Mouse (Mus musculus) heart, embryonic 16.5 days (tissue): ENCODE measurements at regions not wholly inside any gene's neighbourhood (a gene's known extent, or its start where the extent isn't known, plus 50 kb on each side); places are given as distances from the start of the nearest gene placed in this dataset.

Experiments used
- ATAC-seq: fragments of 200-750 bp; cut with Nextera tagmentation; replicated peaks from 2 replicates; pipeline ENCODE4 v1.8.0; 2017; ENCODE audit warnings: moderate number of reproducible peaks; ENCODE audit not compliant: insufficient read depth, low FRiP score; ENCODE audit errors: extremely low read depth
- H3K27ac ChIP-seq: fragments of 300-500 bp; sonication (generic); 2 replicates; pipeline ENCODE4 v1.5.1; 2014; ENCODE audit warnings: mild to moderate bottlenecking, low read length, control low read depth, moderate library complexity
- H3K27me3 ChIP-seq: fragments of 300-500 bp; sonication (generic); 2 replicates; pipeline ENCODE4 v1.6.1; 2014; ENCODE audit warnings: low read length, mixed read lengths; ENCODE audit not compliant: control insufficient read depth, insufficient read depth
- H3K36me3 ChIP-seq: fragments of 300-500 bp; sonication (generic); 2 replicates; pipeline ENCODE4 v1.6.1; 2014; ENCODE audit not compliant: control insufficient read depth, insufficient read depth
- H3K4me1 ChIP-seq: fragments of 300-500 bp; sonication (generic); 2 replicates; pipeline ENCODE4 v1.6.1; 2014; ENCODE audit warnings: low read length, mixed read lengths; ENCODE audit not compliant: control insufficient read depth, insufficient read depth
- H3K4me2 ChIP-seq: fragments of 300-500 bp; sonication (generic); 2 replicates; pipeline ENCODE4 v1.6.1; 2014; ENCODE audit warnings: low read depth, mild to moderate bottlenecking, control low read depth, low read length
- H3K4me3 ChIP-seq: fragments of 300-500 bp; sonication (generic); 2 replicates; pipeline ENCODE4 v1.5.1; 2014; ENCODE audit warnings: mild to moderate bottlenecking, control low read depth, low read length
- H3K9ac ChIP-seq: fragments of 300-500 bp; sonication (generic); 2 replicates; pipeline ENCODE4 v1.6.1; 2014; ENCODE audit warnings: low read length, control low read depth
- H3K9me3 ChIP-seq: fragments of 300-500 bp; sonication (generic); replicated peaks from 2 replicates; pipeline ENCODE4 v1.6.1; 2016; ENCODE audit warnings: low read length; ENCODE audit not compliant: control insufficient read depth
- WGBS: fragments of 180-500 bp; shearing (Covaris S2); extraction: QIAGEN DNeasy Blood & Tissue Kit; methylation state at CpG from one replicate; pipeline ENCODE4 v1.1.7; 2014; 5-methylcytosine and 5-hydroxymethylcytosine counted together

DNA sequence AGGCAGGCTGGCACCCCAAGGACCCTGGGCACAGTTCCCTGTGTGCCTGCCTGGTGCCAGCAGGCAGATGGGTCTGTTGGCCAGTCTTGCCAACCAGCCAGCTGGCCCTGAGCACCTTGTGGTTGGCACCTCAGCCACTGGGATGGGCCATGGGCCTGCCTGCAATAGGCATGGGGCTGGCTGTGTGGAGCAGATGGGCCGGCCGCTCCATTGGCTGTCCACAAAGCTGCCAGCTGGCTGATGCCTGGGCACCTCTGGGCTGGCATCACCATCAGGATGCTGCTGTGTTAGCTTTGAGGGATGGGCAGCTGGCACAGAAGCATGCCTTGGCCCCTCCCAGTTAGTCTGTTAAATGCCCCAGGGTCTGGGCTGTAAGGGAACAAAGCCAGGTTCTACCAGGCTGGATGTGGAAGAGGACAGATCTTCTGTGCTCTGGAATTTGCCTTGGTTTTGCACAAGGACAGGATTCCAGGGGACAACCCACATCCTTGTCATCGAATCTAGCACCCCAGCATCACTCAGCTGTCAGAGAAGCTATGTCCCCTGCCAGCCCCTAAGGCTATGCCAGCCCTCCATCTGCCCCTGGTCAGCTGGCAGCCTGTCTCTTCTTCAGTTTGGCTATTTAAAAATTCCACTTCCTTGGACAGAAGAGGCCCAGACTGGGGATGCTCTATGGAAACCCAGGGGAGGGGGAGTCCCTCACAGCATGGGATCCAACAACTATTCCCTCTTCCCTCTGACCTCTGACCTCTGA is 201.8 kb downstream of the Gm26897 start:
- Histone ChIP-seq H3K27me3 (peaks cover 8% of the 10 kb centered on the region), H3K36me3 (no peaks in the 10 kb centered on the region), H3K27ac (no peak overlapping the region), H3K9ac (no peak overlapping the region), H3K4me2 (no peak overlapping the region), H3K4me1 (no peaks in the 10 kb centered on the region), H3K9me3 (no peaks in the 10 kb centered on the region; the same call in 1 of the 2 replicates), H3K4me3 (no peak overlapping the region)
- no peak for ATAC-seq
- 77% methylated on average over 3 of the region's 3 CpGs for WGBS

DNA sequence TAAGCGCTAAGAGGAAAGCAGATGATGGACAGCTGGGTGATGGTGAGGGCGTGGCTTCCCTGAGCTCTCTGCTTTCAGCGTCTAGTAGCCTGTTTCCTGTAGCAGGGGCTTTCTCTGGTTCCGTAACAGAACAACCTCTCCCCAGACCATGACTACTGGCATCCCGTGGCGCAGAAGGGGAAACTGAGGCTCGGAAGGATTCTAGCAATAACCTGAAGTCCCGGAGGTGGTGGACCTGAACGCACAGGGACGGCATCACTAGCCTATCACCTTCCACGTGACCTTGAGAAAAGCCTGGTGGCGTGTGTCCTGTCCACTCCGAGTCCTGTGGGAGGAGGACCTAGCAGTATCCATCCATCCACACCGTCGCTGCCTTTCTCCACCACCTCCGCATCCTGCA is 208.1 kb downstream of the Gm26897 start:
- H3K27ac ChIP-seq, result no peak overlapping the region
- no peaks in the 10 kb centered on the region; the same call in 1 of the 2 replicates for H3K9me3 ChIP-seq
- 67% methylated on average over 16 of the region's 16 CpGs for WGBS
- H3K4me3 ChIP-seq, result no peak overlapping the region
- H3K4me1 ChIP-seq, result no peaks in the 10 kb centered on the region
- ATAC-seq, result no peak
- H3K4me2 ChIP-seq, result no peak overlapping the region
- H3K9ac ChIP-seq, result no peak overlapping the region
- H3K36me3 ChIP-seq, result no peaks in the 10 kb centered on the region
- H3K27me3 ChIP-seq, result peaks cover 19% of the 10 kb centered on the region

DNA sequence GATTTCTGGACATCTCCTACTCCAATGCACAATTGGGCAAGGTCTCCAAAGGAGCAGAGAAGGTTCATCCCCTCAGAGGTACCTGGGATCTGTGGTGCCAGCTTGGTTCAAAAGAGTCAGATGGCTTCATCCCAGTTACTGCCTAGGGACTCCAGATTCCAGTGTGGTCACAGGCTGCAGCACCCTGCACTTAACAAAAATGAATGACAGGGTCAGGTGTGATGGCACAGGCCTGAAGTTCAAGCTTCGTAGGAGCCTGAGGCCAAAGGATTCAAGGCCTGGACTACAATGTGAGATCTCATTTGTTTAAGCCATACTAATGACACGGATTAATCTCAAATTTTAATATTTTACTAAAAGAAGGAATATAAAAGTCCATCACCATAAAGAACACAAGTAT is 209.1 kb downstream of the Gm26897 start:
- H3K4me1 ChIP-seq, result no peaks in the 10 kb centered on the region
- no peak overlapping the region for H3K4me2 ChIP-seq
- WGBS, result 81% methylated on average over 2 of the region's 2 CpGs
- no peak overlapping the region for H3K27ac ChIP-seq
- H3K9ac ChIP-seq, result no peak overlapping the region
- peaks cover 19% of the 10 kb centered on the region for H3K27me3 ChIP-seq
- H3K4me3 ChIP-seq, result no peak overlapping the region
- H3K36me3 ChIP-seq, result no peaks in the 10 kb centered on the region
- ATAC-seq, result no peak
- H3K9me3 ChIP-seq, result no peaks in the 10 kb centered on the region; the same call in 1 of the 2 replicates

DNA sequence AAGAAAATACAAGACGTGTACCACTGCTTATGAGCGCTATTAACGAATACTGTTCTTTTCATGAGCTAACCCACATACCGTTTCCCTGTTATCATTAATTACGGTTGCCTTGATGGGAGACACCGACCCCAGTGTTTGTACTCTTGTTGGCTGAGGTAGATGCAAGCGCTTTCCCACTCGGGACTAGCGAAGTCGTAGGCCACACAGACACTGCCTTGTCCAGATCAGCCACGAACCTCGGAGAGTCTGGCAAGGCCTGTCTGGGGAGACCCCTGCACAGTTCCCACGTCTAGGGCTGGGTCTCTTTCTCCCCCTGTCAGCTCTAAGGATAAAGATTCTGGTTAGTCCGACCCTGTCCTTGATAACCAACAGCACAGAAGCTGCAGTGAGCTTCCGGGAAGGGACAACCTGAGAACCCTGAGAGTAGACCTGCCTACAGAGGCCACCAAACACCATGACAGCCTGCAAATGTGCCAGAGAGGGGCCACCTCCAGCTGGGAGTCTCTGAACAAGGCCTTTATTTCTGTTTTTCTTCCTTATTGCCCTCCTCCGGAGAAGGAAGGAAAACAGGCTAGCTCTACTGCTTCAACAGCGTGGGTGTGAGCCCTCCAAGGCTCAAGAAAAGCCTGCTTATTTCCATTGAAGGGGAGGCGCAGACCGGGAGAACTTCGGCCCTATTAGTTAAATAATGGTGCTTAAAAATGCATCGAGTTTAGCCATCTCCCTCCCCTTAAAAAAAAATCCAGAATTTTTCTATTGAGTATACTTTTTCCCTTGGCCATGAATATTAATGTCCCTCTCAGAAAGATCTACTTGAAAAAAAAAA is 209.8 kb downstream of the Gm26897 start:
- 65% methylated on average over 21 of the region's 21 CpGs for WGBS
- Histone ChIP-seq H3K27me3 (peaks cover 16% of the 10 kb centered on the region), H3K4me3 (no peak overlapping the region), H3K9ac (no peak overlapping the region), H3K4me1 (no peaks in the 10 kb centered on the region), H3K27ac (no peak overlapping the region), H3K4me2 (no peak overlapping the region), H3K9me3 (no peaks in the 10 kb centered on the region; the same call in 1 of the 2 replicates), H3K36me3 (no peaks in the 10 kb centered on the region)
- ATAC-seq, result no peak

DNA sequence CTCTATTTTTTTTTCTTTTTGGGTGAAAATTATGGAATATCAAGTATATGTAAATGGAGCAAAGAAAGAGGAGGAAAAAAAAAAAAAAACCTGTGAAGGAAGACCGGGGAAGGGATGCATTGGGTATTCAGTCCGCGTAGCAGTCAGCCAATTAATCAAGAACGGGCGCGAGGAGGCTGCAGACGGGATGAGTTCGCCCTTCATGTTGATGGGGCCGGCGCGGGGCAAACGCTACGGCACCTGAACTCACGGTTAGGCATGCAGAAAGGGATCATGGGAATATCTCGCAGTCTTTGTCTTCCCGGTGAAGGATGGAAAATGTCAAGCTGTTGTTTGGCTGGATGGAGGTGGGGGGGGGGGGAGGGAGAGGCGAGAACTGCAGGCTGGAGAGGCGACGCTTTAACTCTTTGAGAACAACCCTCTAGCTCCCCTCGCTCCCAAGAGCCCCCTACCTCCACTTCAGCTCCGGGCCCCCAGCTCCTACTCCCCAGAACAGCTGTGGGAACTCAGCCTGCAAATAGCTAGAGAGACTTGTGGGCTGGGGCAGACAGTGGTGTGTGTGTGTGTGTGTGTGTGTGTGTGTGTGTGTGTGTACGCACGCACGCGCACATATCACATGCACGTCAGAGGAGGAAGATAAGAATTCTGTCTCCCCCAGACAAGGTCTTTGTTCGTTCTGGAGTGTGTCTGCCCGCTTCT is 210.7 kb downstream of the Gm26897 start:
- Histone ChIP-seq H3K4me3 (no peak overlapping the region), H3K27ac (no peak overlapping the region), H3K9ac (no peak overlapping the region), H3K9me3 (no peaks in the 10 kb centered on the region; the same call in 1 of the 2 replicates), H3K36me3 (no peaks in the 10 kb centered on the region), H3K4me1 (no peaks in the 10 kb centered on the region), H3K4me2 (peak overlapping the region; percentile 15; the same call in 1 of the 2 replicates), H3K27me3 (peaks cover 16% of the 10 kb centered on the region)
- no peak for ATAC-seq
- 28% methylated on average over 27 of the region's 28 CpGs for WGBS

GRCm38 (mm10) chr5:111944972-111945285 is 211.2 kb downstream of the Gm26897 start:
- H3K36me3 ChIP-seq, result no peaks in the 10 kb centered on the region
- H3K9me3 ChIP-seq, result no peaks in the 10 kb centered on the region; the same call in 1 of the 2 replicates
- no peak overlapping the region for H3K27ac ChIP-seq
- ATAC-seq, result no peak
- no peak overlapping the region for H3K9ac ChIP-seq
- 38% methylated on average over 3 of the region's 3 CpGs for WGBS
- peaks cover 16% of the 10 kb centered on the region for H3K27me3 ChIP-seq
- H3K4me1 ChIP-seq, result no peaks in the 10 kb centered on the region
- no peak overlapping the region for H3K4me2 ChIP-seq
- no peak overlapping the region for H3K4me3 ChIP-seq

- Histone ChIP-seq H3K4me2 (no peak overlapping the region), H3K4me1 (no peaks in the 10 kb centered on the region), H3K27ac (no peak overlapping the region), H3K9ac (no peak overlapping the region), H3K27me3 (peaks cover 16% of the 10 kb centered on the region), H3K36me3 (no peaks in the 10 kb centered on the region), H3K9me3 (no peaks in the 10 kb centered on the region), H3K4me3 (no peak overlapping the region)
- 79% methylated on average over 11 of the region's 11 CpGs for WGBS
- no peak for ATAC-seq
Measured at GRCm38 (mm10) chr5:111946281-111946680, 212.6 kb downstream of the Gm26897 start.

DNA sequence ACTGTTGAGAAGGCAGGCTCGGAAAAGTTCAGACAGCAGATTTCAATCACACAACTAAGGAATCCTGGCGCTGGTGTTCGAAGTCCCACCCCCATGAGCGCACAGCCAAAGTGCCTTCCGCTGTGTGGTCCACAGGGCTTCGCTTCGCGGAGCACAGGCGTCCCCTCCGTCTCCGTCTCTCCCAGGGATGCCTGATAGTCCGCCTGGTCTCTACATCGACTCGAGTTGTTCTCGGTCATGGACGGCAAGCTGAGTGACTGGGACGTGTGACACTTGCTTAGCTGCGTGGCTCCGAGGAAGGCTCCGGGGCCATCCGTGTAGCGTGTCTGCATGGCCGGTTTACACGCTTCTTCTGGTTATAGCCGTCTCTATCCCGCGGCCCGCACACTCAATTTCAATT is 224.0 kb downstream of the Gm26897 start:
- Histone ChIP-seq H3K36me3 (no peaks in the 10 kb centered on the region), H3K27ac (no peak overlapping the region), H3K4me1 (no peaks in the 10 kb centered on the region), H3K9me3 (no peaks in the 10 kb centered on the region), H3K27me3 (peaks cover 13% of the 10 kb centered on the region), H3K4me2 (peak overlapping the region; percentile 5; the same call in 1 of the 2 replicates), H3K4me3 (no peak overlapping the region), H3K9ac (no peak overlapping the region)
- 53% methylated on average over 28 of the region's 28 CpGs for WGBS
- no peak for ATAC-seq

- Histone ChIP-seq H3K9ac (no peak overlapping the region), H3K4me2 (no peak overlapping the region)
- 50% methylated on average over 17 of the region's 17 CpGs for WGBS
Measured at GRCm38 (mm10) chr5:111958226-111958625, 224.5 kb downstream of the Gm26897 start.

More at GRCm38 (mm10) chr5:111958226-111958625, 224.5 kb downstream of the Gm26897 start:
- Histone ChIP-seq H3K4me1 (no peaks in the 10 kb centered on the region), H3K36me3 (no peaks in the 10 kb centered on the region), H3K4me3 (no peak overlapping the region), H3K9me3 (no peaks in the 10 kb centered on the region), H3K27ac (no peak overlapping the region), H3K27me3 (peaks cover 13% of the 10 kb centered on the region)
- ATAC-seq, result no peak
